15 mouse cellular contexts compared by ENCODE assay signal in the genomic region with DNA sequence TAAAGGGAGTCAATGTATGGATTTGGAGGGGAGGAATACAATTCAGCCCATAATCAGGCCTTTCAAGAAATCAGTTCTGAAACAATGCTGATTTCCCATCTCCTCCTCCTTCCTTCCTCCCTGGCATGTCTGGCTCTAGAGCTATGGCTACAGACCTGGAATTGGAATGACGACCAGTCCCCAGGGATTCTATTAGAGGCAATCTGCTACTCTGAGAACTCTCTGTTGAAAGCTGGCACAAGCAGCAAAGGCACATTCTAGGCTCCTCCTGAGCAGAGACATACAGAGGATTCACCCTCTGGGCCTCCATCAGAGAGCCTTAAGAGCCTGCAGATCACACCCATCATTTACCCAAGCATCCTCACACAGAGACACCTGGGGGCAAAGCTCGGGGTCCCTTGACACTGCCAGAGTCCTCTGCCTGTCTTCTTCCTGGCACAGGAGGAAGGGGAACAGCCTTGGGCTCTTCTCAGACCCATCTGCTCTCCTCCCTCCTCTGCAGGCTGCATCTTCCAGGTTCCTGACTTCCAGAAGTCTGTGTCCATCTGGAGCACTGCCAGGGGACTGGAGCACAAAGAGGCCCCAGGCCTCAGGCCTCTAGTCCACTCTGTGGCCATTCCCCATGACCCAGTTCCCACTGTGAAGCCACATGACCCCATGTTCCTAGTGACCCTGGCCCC.
A peak's percentile ranks its signal among the peaks of the same experiment; 100 is the strongest.
DNase-seq lines count a peak whose midpoint lies in the region; ATAC-seq and TF ChIP-seq lines count a peak whose summit lies in the region.
"Had no signal": no experiment of that assay in that cellular context is flagged by ENCODE, and none has a peak within 500 bp of the region (broad histone marks: within the 10 kb centered on the region; RNA-seq: fewer than 3 reads in every experiment).

No protein-coding gene starts in this region.

- H3K9me3 ChIP-seq in heart, embryonic 10.5 days: no peaks in the 10 kb centered on the region
- H3K9me3 ChIP-seq in midbrain, embryonic 14.5 days (ENCODE audit: control insufficient read depth, low read length): no peaks in the 10 kb centered on the region
- no peaks in the 10 kb centered on the region for H3K9me3 ChIP-seq in midbrain, postnatal 0 days (ENCODE audit: low read length)
- H3K9me3 ChIP-seq: midbrain, embryonic 12.5 days; neural tube, embryonic 15.5 days had no signal

- H3K27me3 ChIP-seq in heart, embryonic 10.5 days (ENCODE audit: insufficient read depth, poor library complexity, severe bottlenecking): peaks cover 52% of the 10 kb centered on the region
- no peaks in the 10 kb centered on the region for H3K27me3 ChIP-seq in midbrain, embryonic 14.5 days (ENCODE audit: control insufficient read depth, insufficient read depth, low read length)
- no peaks in the 10 kb centered on the region for H3K27me3 ChIP-seq in midbrain, postnatal 0 days (ENCODE audit: insufficient read depth, low read length)

- H3K9ac ChIP-seq in midbrain, embryonic 14.5 days (replicated peaks; ENCODE audit: low read length): no peak overlapping the region
- H3K9ac ChIP-seq in midbrain, postnatal 0 days (replicated peaks; ENCODE audit: low read length, poor library complexity, severe bottlenecking): no peak overlapping the region
- H3K9ac ChIP-seq: midbrain, embryonic 12.5 days; neural tube, embryonic 15.5 days had no signal

- no peak for ATAC-seq in midbrain, embryonic 14.5 days (ENCODE audit: low FRiP score, low TSS enrichment)
- ATAC-seq in midbrain, postnatal 0 days (ENCODE audit: low FRiP score): no peak

- no peak overlapping the region for H3K27ac ChIP-seq in heart, embryonic 10.5 days
- no peak overlapping the region for H3K27ac ChIP-seq in midbrain, embryonic 14.5 days (replicated peaks; ENCODE audit: low read depth, low read length)
- no peak overlapping the region for H3K27ac ChIP-seq in midbrain, postnatal 0 days (ENCODE audit: low read depth, low read length)
- H3K27ac ChIP-seq: midbrain, embryonic 12.5 days; neural tube, embryonic 15.5 days had no signal

- no peak for TF ChIP-seq CTCF in midbrain, postnatal 0 days (IDR thresholded peaks at IDR 0.05)

- no peak overlapping the region for H3K4me2 ChIP-seq in midbrain, embryonic 14.5 days (ENCODE audit: low read length)
- H3K4me2 ChIP-seq in midbrain, postnatal 0 days (ENCODE audit: low read depth, low read length, poor library complexity, severe bottlenecking): no peak overlapping the region
- H3K4me2 ChIP-seq: liver, embryonic 11.5 days; midbrain, embryonic 12.5 days; neural tube, embryonic 15.5 days had no signal

- H3K4me1 ChIP-seq in heart, embryonic 10.5 days: peaks cover 39% of the 10 kb centered on the region
- no peaks in the 10 kb centered on the region; the same call in none of the 2 replicates for H3K4me1 ChIP-seq in midbrain, embryonic 14.5 days (ENCODE audit: control insufficient read depth, insufficient read depth, low read length)
- H3K4me1 ChIP-seq in midbrain, postnatal 0 days (ENCODE audit: insufficient read depth, low read length): no peaks in the 10 kb centered on the region; the same call in 1 of the 2 replicates

- DNase-seq in heart, adult 11 months: peak; percentile 97
- DNase-seq in heart, embryonic 10.5 days (ENCODE audit: low spot score): no peak
- DNase-seq in midbrain, embryonic 14.5 days: peak; percentile 40
- no peak for DNase-seq in midbrain, postnatal 0 days (ENCODE audit: low spot score)
- DNase-seq in gastrocnemius, postnatal 10 days: peak; percentile 42
- DNase-seq in testis, postnatal 10 days (ENCODE audit: low spot score): peak; percentile 76
- DNase-seq in spleen, postnatal 10 days (ENCODE audit: low spot score in 2 of 2): no peak
- DNase-seq in embryo, embryonic 10 days (ENCODE audit: low spot score): no peak
- DNase-seq: adrenal gland, postnatal 14 days; B cell, adult 2 months; lung, postnatal 14 days; spleen, adult 18-20 months had no signal

- no peaks in the 10 kb centered on the region for H3K36me3 ChIP-seq in heart, embryonic 10.5 days
- no peaks in the 10 kb centered on the region for H3K36me3 ChIP-seq in midbrain, embryonic 14.5 days (ENCODE audit: control insufficient read depth, insufficient read depth, low read length)
- H3K36me3 ChIP-seq in midbrain, postnatal 0 days (ENCODE audit: insufficient read depth, low read length): no peaks in the 10 kb centered on the region
- H3K36me3 ChIP-seq: midbrain, embryonic 12.5 days; neural tube, embryonic 15.5 days had no signal

- 68% methylated on average over 2 of the region's 2 CpGs for WGBS in heart, embryonic 10.5 days
- 73% methylated on average over 2 of the region's 2 CpGs for whole genome bisulfite sequencing in midbrain, embryonic 14.5 days
- 64% methylated on average over 2 of the region's 2 CpGs for WGBS in midbrain, postnatal 0 days

- no peak overlapping the region for H3K4me3 ChIP-seq in heart, embryonic 10.5 days
- no peak overlapping the region for H3K4me3 ChIP-seq in midbrain, embryonic 14.5 days (replicated peaks; ENCODE audit: low read depth, low read length)
- no peak overlapping the region for H3K4me3 ChIP-seq in midbrain, postnatal 0 days (ENCODE audit: low read depth, low read length)
- H3K4me3 ChIP-seq: midbrain, embryonic 12.5 days; neural tube, embryonic 15.5 days had no signal

Comparison
In these comparisons a context has a peak if more than half of its experiments do, and no peak if none do; other contexts are left out.
1. DNase-seq: peak in heart, adult 11 months (single experiment), midbrain, embryonic 14.5 days (single experiment), gastrocnemius, postnatal 10 days (single experiment) and testis, postnatal 10 days (single experiment); none in heart, embryonic 10.5 days (single experiment), midbrain, postnatal 0 days (single experiment), spleen, postnatal 10 days (0 of 2) and embryo, embryonic 10 days (single experiment).